Mouse (Mus musculus) kidney, adult 9 months (tissue): ENCODE data around the gene Cox8b.

Experiments
- DNase-seq: peaks from one replicate; pipeline ENCODE4 v3.0.0; 2022

Gene Cox8b

GRCm38 (mm10) chr7:140859997-140860396 lies 40.2 kb downstream of the Cox8b start:
- DNase-seq = no peak

- DNase-seq = no peak
Measured at GRCm38 (mm10) chr7:140858746-140859145, 41.5 kb downstream of the Cox8b start.

GRCm38 (mm10) chr7:140857550-140858505 lies 42.4 kb downstream of the Cox8b start, which contains the start of gene Bet1l:
Gene Bet1l, minus strand, starts transcription at chr7:140857577.
- DNase-seq = no peak

- peak; percentile 92 for DNase-seq
Measured at GRCm38 (mm10) chr7:140856785-140857549, 43.3 kb downstream of the Cox8b start, which contains the start of gene Ric8a. Gene Ric8a, plus strand, starts transcription at chr7:140856957.

GRCm38 (mm10) chr7:140855860-140856784 lies 44.1 kb downstream of the Cox8b start, which contains the start of gene Gm45785:
Gene Gm45785, minus strand, starts transcription at chr7:140856331.
- DNase-seq = peak; percentile 95

- no peak for DNase-seq
Measured at GRCm38 (mm10) chr7:140855181-140855580, 45.1 kb downstream of the Cox8b start.

- no peak for DNase-seq
Measured at GRCm38 (mm10) chr7:140854483-140854882, 45.8 kb downstream of the Cox8b start.

GRCm38 (mm10) chr7:140853386-140853785 lies 46.9 kb downstream of the Cox8b start:
- DNase-seq = peak; percentile 74

- DNase-seq = no peak
Measured at GRCm38 (mm10) chr7:140851916-140852315, 48.3 kb downstream of the Cox8b start.
